Mouse (Mus musculus): Measurements from ENCODE around the gene Gm10490. TPM values are rescaled to one million over a fixed set of nuclear protein-coding genes. Genes with fewer than 3 reads are reported as not detected.
"Not testable (repeated sequence)": the region's sequence is repeated elsewhere in the genome, so short reads cannot be mapped to it uniquely, and the experiment has no call there.

Gm10490 gene
- not detected for polyA plus RNA-seq (2017; shearing (Covaris generic))

DNA sequence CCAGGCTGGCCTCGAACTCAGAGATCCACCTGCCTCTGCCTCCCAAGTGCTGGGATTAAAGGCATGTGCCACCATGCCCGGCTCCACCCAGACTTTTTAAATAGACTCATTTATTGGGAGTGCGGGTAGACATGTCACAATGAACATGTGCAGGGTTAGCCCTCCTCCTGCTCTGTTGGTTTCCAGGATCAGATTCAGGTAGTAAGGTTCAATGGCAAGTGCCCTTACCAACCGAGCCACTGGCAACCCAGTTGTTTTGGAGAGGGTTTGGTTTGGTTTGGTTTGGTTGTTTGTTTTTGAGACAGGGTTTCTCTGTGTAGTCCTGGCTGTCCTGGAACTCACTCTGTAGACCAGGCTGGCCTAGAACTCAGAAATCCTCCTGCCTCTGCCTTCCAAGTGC, at the start of gene Gm10490:
Gene Gm10490, plus strand, starts transcription at position 301 of the 400 bp plus-strand sequence.
- ATAC-seq, result not testable (repeated sequence)

DNA sequence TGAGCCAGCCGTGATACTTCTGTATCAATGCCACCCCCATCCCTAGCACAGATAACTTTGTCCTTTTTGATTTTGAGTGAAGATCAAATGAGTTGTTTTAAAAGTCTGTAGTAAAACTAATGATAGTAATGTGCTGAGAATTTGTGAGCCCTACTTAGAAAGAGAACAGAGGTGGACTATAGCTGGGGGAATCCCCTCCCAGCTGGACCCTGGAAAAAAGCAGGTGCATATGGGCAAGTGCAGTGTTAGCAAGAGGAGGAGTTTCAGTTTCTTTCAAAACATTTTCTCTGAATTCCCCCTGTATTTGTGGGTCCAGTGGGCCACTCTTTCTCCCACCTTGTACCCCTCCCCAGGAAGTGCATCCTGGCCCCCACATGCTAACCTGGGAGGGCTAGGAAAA, 46.2 kb upstream of the Gm10490 start:
- ATAC-seq, result no peak

DNA sequence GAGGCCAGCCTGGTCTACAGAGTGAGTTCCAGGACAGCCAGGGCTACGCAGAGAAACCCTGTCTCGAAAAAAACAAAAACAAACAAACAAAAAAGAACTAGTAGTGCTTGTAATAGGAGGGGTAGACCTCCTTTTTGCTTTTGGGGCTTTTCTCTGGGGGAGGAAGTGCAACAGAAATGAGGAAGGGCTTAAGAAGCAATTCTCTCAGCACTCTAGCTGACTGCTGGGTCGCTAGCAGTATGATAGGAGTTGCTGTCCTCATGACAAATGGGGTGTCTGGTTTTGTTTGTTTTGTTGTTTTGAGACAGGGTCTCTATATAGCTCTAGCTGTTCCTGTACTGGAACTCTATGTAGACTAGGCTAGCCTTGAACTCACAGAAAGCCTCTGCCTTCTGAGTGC, 44.8 kb upstream of the Gm10490 start:
- no peak for ATAC-seq

- peak; percentile 84 for ATAC-seq
These were observed 44.0 kb upstream of the Gm10490 start for GRCm38 (mm10) chrX:7865343-7865742.

DNA sequence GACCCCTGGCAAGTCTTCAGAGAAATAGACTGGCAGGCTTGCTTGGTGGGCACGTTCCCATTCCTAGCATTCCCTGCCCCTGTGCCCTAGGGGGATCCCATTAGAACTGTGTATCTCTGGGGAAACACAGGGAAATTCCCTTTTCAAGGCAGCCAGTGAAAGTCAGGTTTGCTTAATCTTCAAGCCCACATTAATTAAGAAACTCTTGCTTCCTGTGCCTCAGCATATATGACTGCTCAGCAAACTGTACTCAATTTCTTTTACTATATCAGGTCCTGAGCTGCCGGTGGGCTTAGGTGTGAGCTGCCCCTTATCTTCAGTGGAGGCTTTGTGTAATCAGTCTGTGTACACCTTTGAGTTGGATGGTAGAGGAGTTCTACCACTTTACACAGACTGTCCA, 43.6 kb upstream of the Gm10490 start:
- peak; percentile 69 for ATAC-seq

DNA sequence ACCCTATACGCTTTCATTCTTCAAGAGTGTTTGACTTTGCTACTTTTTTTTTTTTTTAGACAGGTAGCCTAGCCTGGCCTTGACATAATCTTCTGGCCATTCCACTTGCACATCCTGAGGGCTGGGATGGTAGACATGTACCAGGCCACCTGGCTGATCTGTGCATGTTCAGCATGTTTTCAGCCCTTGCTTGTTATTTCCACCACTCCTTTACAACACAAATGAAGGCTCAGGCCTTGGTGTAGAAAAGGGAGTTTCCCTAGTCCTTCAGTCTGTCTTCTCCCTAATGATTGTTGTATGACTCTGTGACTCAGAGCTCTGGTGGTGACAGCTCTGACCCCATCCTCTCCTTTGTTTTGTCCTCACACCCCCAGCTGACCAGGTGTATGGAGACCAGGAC, 42.2 kb upstream of the Gm10490 start:
- no peak for ATAC-seq

DNA sequence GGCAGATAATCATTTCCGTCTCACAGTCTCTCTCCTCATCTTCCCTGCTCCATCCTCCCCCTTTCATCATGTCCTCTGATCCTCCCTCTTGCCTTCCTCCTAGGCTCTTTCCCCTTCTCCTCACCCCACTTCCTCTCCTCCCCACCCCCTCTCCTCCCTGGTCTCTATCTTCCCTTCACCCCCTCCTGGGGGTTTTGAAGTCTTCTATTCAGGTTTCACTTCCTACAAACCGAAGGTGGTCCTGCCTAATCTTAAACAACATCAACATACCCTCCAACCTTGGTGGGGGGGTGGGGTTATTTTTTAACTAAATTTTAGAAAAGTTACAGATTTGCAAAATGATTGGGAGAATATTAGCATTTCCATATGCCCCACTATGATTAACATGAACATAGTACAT, 40.8 kb upstream of the Gm10490 start:
- no peak for ATAC-seq

- ATAC-seq, result no peak
These were observed 39.5 kb upstream of the Gm10490 start for GRCm38 (mm10) chrX:7869826-7870225.

DNA sequence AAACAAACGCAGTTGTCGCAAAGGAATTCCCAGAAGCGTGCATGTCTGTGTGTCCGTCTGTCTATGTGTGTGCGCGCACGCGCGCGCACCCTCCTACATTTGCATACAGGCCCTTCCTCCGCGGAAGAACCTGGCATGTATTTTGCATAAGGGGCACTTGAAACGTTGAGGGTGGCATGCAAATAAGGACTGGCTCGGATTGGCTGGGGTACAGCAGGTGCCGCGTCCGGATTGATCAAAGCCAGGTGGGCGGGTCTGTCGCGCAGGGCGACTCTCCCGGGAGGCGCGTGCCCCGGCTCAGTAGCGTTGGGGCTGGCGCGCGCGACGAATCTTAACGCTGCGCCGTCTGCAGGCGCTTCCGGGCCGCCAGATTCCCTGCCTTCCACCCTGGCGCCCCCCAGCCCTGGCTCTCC, 31.3 kb upstream of the Gm10490 start, which contains the start of gene Pim2:
Gene Pim2, plus strand, starts transcription at position 256 of the 413 bp plus-strand sequence.
- peak; percentile 96 for ATAC-seq

DNA sequence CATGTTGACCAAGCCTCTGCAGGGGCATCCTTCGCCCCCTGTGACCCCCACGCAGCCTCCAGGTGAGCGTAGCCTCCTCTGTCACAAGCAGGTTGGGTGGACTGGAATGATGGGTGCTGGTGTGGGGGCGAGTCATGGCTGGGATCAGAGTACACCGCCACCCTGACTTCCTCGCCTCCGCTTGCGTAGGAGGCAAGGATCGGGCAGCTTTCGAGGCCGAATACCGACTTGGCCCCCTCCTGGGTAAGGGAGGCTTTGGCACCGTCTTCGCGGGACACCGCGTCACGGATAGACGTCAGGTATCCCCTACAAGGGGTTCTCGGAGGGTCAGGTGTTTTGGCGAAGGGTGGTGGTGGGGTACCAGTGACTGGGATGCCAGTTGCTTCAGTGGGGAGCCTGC, 30.8 kb upstream of the Gm10490 start:
- ATAC-seq, result peak; percentile 2

DNA sequence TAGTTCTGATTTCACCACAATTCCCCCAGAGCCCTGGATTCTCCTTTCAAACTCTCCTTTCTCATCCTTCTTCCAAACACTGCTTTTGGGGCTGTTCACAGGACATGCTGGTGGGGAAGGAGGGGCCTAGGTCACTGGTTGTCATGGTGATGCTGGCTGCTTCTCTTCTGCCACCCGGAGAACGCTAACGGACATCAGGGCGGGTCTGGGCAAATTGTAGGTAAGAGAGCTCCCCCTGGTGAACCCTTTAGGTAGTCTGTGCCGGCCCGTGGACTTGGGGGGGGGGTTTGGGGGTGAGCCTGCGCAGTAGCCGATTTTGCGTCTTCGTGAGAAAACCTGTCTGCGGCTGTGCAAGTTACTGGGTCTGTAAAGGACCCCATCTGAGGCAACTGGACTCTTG, 29.5 kb upstream of the Gm10490 start:
- ATAC-seq, result peak; percentile 28

DNA sequence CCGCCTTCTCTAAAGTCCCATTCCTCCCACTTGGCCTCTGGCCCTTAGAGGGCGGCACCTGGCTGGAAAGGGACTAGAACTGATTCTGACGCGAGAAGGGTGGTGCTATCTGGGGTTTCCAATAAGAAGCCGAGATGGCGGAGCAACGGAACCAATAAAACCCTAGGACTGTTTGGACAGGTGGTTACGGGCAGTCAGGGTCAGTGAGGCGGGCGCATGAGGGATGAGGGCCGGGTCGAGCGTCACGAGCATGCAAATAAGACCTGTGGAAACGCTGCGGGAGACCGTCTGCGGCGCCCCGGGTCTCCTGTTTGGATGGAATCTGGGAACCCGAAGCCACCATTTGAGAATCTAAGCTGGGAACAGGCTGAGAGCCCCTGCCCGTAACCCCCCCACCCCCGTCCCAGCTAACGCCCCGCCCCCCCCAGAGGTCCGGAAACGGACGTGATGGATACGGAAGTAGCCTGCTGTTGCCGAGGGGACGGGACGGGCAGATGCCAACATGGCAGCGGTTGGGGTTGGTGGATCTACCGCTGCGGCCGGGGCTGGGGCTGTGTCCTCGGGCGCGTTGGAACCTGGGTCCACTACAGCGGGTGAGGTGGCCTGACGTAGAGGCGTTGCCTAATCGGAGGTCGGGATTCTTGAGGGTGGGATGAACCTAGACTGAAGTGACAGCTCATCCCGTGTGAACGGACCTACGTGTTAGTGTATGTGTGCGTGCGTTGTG, 25.3 kb upstream of the Gm10490 start, which contains the start of gene Slc35a2:
Gene Slc35a2, plus strand, starts transcription at position 188 of the 727 bp plus-strand sequence.
- peak; percentile 76 for ATAC-seq

DNA sequence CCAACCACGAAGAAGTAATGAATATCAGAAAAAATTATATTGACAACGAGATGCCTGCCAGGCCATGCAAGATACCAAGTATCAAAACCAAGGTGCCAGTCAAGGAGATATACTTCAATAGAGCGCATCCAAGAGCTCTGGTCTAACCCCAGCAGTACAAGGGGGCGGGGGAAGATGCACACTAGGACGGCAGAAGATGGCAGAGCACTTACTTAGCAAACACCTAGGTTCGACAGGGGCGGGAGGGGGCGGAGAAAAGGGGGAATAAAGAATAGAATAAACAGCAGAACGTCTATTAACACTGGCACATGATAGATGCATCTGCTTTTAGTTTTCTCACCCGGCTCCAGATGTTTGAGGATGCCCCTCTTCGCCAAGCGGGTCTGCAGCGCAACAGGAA, 11.1 kb upstream of the Gm10490 start:
- no peak for ATAC-seq

- ATAC-seq, result peak; percentile 95
These were observed 10.2 kb upstream of the Gm10490 start, which contains the start of the genes Pqbp1 and Timm17b for GRCm38 (mm10) chrX:7898880-7899874. Pqbp1 (minus strand) TSS chrX:7899269. Timm17b (plus strand) TSS chrX:7899357.

DNA sequence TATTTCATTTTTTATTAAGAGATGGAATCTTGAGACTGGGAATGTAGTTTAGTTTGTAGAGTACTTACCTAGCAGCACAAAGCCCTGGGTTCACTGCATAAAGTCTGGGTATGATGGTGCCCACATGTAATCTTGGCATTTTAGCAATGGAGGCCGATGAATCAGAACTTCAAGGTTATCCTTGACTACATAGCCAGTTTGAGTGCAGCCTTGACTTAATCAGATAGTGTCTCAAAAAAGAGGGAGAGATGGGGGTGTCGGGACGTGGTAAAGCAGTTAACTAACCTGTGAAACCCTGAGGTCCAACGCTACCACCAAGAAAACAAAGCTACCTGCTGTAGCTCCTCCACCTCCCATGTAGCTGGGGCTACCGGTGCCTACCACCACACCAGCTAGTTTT, 4.9 kb upstream of the Gm10490 start:
- ATAC-seq, result no peak

- no peak for ATAC-seq
These were observed 1.6 kb upstream of the Gm10490 start, which contains the start of gene Gm10491 for GRCm38 (mm10) chrX:7907735-7908134. Gm10491 (minus strand) TSS chrX:7907835.

DNA sequence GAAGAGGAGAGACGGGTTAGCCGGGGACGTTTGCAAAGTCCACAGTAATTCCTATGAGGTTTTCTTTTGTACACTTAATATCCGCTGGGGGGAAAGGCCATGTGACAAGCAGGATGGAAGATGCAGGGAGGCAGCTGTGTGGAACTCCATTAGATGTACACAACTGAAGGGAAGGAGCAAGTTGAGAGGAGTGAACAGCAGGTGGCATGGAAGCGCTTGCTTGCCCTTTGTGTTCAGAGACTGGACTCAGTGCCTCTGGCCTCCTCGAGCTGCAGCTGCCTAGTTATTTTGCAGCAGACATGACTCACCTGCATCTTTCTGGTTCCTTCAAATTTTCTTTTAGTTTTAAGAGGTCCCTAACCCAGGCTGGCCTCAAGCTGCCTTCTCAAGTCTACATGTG, 1.1 kb downstream of the Gm10490 start:
- no peak for ATAC-seq

- peak; percentile 70 for ATAC-seq
These were observed 6.3 kb downstream of the Gm10490 start for GRCm38 (mm10) chrX:7915669-7916068.

DNA sequence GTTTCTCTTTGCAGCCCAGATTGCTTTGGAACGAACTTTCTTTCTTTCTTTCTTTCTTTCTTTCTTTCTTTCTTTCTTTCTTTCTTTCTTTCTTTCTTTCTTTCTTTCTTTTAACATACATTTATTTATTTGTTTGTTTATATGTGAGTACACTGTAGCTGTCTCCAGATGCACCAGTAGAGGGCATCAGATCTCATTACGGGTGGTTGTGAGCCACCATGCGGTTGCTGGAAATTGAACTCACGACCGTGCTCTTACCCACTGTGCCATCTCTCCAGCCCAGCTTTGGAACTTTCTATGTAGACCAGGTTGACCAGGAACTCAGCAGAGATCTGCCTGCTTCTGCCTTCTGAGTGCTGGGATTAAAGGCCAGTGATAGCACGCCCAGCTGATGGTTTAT, 8.6 kb downstream of the Gm10490 start:
- not testable (repeated sequence) for ATAC-seq

- ATAC-seq, result no peak
These were observed 10.4 kb downstream of the Gm10490 start, which contains the start of gene Pcsk1n for GRCm38 (mm10) chrX:7919601-7920383. Pcsk1n (plus strand) TSS chrX:7919822.

DNA sequence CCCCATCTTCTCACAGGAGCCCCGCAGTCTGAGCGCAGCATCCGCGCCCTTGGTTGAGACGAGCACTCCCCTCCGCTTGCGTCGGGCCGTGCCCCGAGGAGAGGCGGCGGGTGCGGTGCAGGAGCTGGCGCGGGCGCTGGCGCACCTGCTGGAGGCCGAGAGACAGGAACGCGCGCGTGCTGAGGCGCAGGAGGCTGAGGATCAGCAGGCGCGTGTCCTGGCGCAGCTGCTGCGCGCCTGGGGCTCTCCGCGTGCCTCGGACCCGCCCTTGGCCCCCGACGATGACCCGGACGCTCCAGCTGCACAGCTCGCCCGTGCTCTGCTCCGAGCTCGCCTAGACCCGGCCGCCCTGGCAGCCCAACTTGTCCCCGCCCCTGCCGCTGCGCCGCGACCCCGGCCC, 12.7 kb downstream of the Gm10490 start:
- ATAC-seq, result no peak

DNA sequence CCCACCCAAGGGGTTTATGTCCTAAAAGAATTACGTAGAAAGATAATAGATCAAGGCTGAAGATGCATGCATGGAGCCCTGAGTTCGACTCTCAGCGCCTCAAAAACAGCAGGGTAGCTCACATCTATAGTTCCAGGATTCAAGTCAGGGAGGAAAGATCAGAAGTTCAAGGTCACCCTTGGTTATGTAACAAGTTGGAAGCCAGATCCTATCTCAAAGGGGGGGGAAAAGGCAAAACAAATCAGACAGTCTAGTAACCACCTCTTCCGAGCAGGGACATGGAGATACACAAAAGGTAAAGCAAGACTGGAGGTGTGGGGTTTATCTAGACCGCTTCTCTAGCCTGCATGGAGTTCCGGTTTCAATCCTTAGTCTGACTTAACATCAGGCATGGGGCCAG, 16.9 kb downstream of the Gm10490 start:
- ATAC-seq, result no peak

Data from CD4-positive, CD25-positive, alpha-beta regulatory T cell, adult 4 months (primary cell).